Mouse (Mus musculus): ENCODE data around the gene Hadh. TPM values are rescaled to one million over a fixed set of nuclear protein-coding genes. Genes with fewer than 3 reads are reported as not detected.

Hadh gene
- polyA plus RNA-seq, 1 experiment from 2014 or later = 172 TPM

DNA sequence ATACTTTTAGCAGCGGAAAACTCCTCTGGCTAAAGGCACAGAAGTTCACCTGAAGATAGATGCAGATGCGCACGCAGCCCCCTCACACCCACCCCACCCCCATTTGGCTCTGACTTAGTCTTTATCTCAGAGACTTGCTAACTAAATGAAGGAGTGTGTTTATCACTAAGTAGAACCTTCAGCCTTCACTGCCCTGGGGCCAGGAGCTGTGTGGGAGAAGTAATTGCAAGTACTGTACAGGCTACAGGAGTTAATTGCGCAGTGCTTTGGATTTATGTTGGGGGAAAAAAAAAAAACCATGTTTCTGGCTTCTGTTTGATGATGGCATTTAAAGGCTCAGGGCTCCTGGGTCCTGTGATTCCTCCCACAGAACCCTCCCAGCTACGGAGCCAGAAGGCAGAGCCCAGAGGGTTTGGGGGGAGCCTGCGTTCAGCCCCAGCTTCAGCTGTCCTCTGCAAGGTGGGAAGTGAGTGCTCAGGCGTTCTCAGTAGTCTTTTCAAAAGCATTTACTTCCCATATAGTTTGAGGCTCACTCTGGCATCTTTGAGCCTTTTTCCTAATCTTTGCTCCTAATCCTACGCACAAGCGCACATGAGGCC is 57.7 kb downstream of the Hadh start:
- Histone ChIP-seq H3K27ac (replicated peaks) (no peak overlapping the region), H3K4me1 (replicated peaks; ENCODE audit: control insufficient read depth, insufficient read depth) (no peaks in the 10 kb centered on the region), H3K4me3 (ENCODE audit: low read depth, low read length) (no peak overlapping the region), H3K36me3 (ENCODE audit: control insufficient read depth, insufficient read depth, low read length) (no peaks in the 10 kb centered on the region), H3K9me3 (ENCODE audit: control insufficient read depth, low read length) (no peaks in the 10 kb centered on the region), H3K9ac (ENCODE audit: low read length) (no peak overlapping the region), H3K27me3 (ENCODE audit: control insufficient read depth, insufficient read depth, low read length) (no peaks in the 10 kb centered on the region), H3K4me2 (replicated peaks; ENCODE audit: low read depth) (no peak overlapping the region)
- ATAC-seq (ENCODE audit: low FRiP score, low TSS enrichment) (no peak), DNase-seq (ENCODE audit: low spot score) (no peak)
- TF ChIP-seq CTCF (IDR thresholded peaks at IDR 0.05; ENCODE audit: low read depth) (no peak), EP300 (optimal IDR thresholded peaks at IDR 0.05) (no peak)
- 76% methylated on average over 9 of the region's 9 CpGs for WGBS

DNA sequence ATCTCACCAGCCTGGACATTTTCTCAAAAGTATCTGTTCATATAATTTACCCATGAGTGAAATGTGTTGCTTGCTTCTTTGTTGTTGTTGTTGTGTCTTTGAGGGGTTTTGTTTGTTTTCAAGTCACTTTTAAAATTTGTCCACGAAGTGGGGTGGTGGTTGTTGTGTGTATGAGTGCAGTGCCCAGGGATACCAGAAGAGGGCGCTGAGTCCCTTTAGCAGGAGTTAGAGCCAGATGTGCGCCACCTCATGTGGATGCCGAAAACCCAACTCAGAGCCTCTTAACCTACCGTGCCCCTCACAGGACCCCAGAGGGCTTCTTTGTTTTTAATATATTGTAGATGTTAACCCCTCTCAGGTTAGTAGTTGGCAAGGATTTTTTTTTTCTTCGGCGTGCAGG is 59.7 kb downstream of the Hadh start:
- peak; percentile 41 for TF ChIP-seq CTCF (IDR thresholded peaks at IDR 0.05; ENCODE audit: low read depth)
- TF ChIP-seq EP300 (optimal IDR thresholded peaks at IDR 0.05) = no peak
- Histone ChIP-seq H3K9ac (ENCODE audit: low read length) (no peak overlapping the region), H3K36me3 (ENCODE audit: control insufficient read depth, insufficient read depth, low read length) (no peaks in the 10 kb centered on the region), H3K27ac (replicated peaks) (no peak overlapping the region), H3K4me3 (ENCODE audit: low read depth, low read length) (no peak overlapping the region), H3K4me1 (replicated peaks; ENCODE audit: control insufficient read depth, insufficient read depth) (no peaks in the 10 kb centered on the region), H3K27me3 (ENCODE audit: control insufficient read depth, insufficient read depth, low read length) (no peaks in the 10 kb centered on the region), H3K4me2 (replicated peaks; ENCODE audit: low read depth) (no peak overlapping the region), H3K9me3 (ENCODE audit: control insufficient read depth, low read length) (no peaks in the 10 kb centered on the region)
- WGBS = 87% methylated on average over 7 of the region's 7 CpGs
- ATAC-seq (ENCODE audit: low FRiP score, low TSS enrichment) = no peak
- no peak for DNase-seq (ENCODE audit: low spot score)

DNA sequence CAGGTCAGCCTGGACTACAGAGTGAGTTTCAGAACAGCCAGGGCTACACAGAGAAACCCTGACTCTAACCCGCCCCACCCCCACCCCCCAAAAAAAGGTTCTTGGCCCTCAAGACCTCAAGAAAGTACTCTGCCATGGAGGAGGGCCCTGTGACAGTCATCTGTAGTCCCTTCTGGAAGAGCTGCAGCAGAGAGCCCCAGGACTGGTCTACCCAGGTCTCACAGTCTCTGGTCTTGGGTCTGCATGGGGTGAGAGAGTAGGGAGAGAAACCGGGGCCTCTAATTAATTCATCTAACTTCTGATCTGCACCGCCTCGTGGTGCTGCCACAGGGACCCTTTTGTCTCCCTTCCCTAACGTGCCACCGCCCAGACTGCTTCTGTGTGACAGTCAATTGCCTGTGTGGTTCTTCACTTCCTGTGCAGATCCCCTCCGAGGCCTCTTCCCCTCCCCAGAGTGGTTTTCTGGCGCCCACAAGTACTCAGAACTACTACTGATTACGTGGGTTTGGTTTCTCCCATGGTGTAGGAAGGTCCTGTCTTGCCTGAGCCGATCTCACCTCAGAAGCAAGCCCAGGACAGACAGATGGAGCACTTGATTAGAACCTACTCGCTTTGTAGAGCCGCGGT is 63.5 kb downstream of the Hadh start:
- no peak for TF ChIP-seq EP300 (optimal IDR thresholded peaks at IDR 0.05)
- H3K9me3 ChIP-seq (ENCODE audit: control insufficient read depth, low read length) = no peaks in the 10 kb centered on the region
- no peak overlapping the region for H3K4me3 ChIP-seq (ENCODE audit: low read depth, low read length)
- no peaks in the 10 kb centered on the region for H3K4me1 ChIP-seq (replicated peaks; ENCODE audit: control insufficient read depth, insufficient read depth)
- ATAC-seq (ENCODE audit: low FRiP score, low TSS enrichment) = no peak
- 68% methylated on average over 13 of the region's 13 CpGs for WGBS
- no peaks in the 10 kb centered on the region for H3K36me3 ChIP-seq (ENCODE audit: control insufficient read depth, insufficient read depth, low read length)
- no peak overlapping the region for H3K27ac ChIP-seq (replicated peaks)
- no peak for DNase-seq (ENCODE audit: low spot score)
- no peaks in the 10 kb centered on the region for H3K27me3 ChIP-seq (ENCODE audit: control insufficient read depth, insufficient read depth, low read length)
- no peak overlapping the region for H3K4me2 ChIP-seq (replicated peaks; ENCODE audit: low read depth)
- H3K9ac ChIP-seq (ENCODE audit: low read length) = no peak overlapping the region

DNA sequence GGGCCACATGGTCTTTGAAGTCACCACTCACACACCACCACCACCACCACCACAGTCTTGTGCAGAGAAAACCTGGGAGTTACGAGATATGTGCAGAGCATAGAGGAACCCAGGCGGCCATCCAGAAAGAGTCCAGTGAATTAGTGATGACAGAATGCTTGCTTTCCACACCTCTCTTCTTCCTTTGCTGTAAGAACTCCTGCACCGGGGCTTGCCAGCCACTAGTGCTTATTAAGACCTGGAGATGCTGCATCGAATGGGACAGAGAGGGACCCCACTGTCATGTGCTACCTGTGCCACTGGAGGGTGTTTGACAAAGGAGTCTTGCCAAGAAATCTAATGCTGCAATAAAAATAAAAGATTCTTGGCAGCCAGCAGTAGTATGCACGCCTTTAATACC is 64.1 kb downstream of the Hadh start:
- DNase-seq (ENCODE audit: low spot score) (no peak), ATAC-seq (ENCODE audit: low FRiP score, low TSS enrichment) (no peak)
- TF ChIP-seq EP300 (optimal IDR thresholded peaks at IDR 0.05) = no peak
- no peak for TF ChIP-seq CTCF (IDR thresholded peaks at IDR 0.05; ENCODE audit: low read depth)
- no peaks in the 10 kb centered on the region for H3K9me3 ChIP-seq (ENCODE audit: control insufficient read depth, low read length)
- no peaks in the 10 kb centered on the region for H3K4me1 ChIP-seq (replicated peaks; ENCODE audit: control insufficient read depth, insufficient read depth)
- no peaks in the 10 kb centered on the region for H3K36me3 ChIP-seq (ENCODE audit: control insufficient read depth, insufficient read depth, low read length)
- no peak overlapping the region for H3K4me2 ChIP-seq (replicated peaks; ENCODE audit: low read depth)
- H3K27ac ChIP-seq (replicated peaks) = no peak overlapping the region
- no peak overlapping the region for H3K9ac ChIP-seq (ENCODE audit: low read length)
- 68% methylated on average over 5 of the region's 5 CpGs for WGBS
- no peaks in the 10 kb centered on the region for H3K27me3 ChIP-seq (ENCODE audit: control insufficient read depth, insufficient read depth, low read length)
- H3K4me3 ChIP-seq (ENCODE audit: low read depth, low read length) = no peak overlapping the region

DNA sequence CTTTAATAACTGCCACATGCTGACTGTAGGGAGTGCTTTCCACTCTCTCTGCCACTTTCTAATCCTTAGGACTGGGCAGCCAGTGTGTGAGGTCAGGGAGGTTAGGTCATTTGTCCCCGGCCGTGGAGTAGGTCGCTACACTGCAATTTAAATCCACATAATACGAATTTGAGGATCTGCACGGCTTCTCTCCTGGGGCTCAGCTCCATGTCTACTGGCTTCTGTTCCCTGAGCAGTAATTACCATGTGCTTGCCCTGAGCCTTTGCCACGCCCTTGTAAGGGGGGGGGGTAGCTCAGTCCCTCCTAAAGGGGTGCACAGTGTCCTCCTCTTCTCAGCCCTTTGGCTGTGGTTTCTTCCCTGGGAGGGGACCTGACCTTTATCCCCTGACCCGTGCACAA is 69.6 kb downstream of the Hadh start:
- WGBS = 54% methylated on average over 7 of the region's 7 CpGs
- no peak for TF ChIP-seq CTCF (IDR thresholded peaks at IDR 0.05; ENCODE audit: low read depth)
- no peak for TF ChIP-seq EP300 (optimal IDR thresholded peaks at IDR 0.05)
- Histone ChIP-seq H3K9me3 (ENCODE audit: control insufficient read depth, low read length) (no peaks in the 10 kb centered on the region), H3K4me3 (ENCODE audit: low read depth, low read length) (no peak overlapping the region), H3K36me3 (ENCODE audit: control insufficient read depth, insufficient read depth, low read length) (no peaks in the 10 kb centered on the region), H3K27ac (replicated peaks) (no peak overlapping the region), H3K27me3 (ENCODE audit: control insufficient read depth, insufficient read depth, low read length) (no peaks in the 10 kb centered on the region), H3K4me2 (replicated peaks; ENCODE audit: low read depth) (no peak overlapping the region), H3K4me1 (replicated peaks; ENCODE audit: control insufficient read depth, insufficient read depth) (no peaks in the 10 kb centered on the region), H3K9ac (ENCODE audit: low read length) (no peak overlapping the region)
- ATAC-seq (ENCODE audit: low FRiP score, low TSS enrichment) = no peak
- no peak for DNase-seq (ENCODE audit: low spot score)

DNA sequence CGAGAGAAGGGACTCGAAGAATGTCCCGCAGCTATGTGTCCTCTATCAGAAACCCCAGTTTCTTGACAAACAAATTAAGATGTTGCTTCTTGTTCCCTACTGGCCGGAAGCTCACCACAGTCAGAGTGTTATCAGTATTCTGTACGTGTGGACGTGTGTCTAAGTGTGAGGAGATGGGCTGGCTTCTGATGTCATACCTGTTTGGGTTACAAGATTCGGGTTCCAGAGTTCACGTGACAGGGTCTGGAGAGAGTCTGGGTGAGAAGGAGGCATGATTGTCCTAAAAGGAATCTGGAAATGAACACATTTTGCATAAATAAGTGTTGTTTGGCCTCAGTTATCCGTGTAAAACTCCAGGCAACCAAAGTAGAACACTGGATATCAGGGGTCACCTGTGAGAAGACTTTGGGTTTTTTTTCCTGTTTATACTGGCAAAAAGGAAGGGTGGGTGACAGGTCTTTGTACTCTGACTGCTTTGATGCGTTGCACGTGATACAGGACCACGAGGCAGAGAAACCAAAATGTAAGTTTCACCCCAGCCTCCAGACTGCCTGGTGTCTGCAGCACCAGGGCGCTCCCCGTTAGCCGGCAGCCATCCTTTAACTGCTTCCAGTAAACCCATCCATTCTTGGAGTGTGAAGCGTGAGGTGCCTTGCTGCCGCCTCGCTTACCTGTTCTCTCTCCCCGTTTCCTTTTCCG is 72.2 kb downstream of the Hadh start:
- no peak overlapping the region for H3K9ac ChIP-seq (ENCODE audit: low read length)
- no peaks in the 10 kb centered on the region for H3K4me1 ChIP-seq (replicated peaks; ENCODE audit: control insufficient read depth, insufficient read depth)
- TF ChIP-seq EP300 (optimal IDR thresholded peaks at IDR 0.05) = no peak
- TF ChIP-seq CTCF (IDR thresholded peaks at IDR 0.05; ENCODE audit: low read depth) = no peak
- ATAC-seq (ENCODE audit: low FRiP score, low TSS enrichment) (no peak), DNase-seq (ENCODE audit: low spot score) (no peak)
- no peak overlapping the region for H3K4me3 ChIP-seq (ENCODE audit: low read depth, low read length)
- H3K36me3 ChIP-seq (ENCODE audit: control insufficient read depth, insufficient read depth, low read length) = no peaks in the 10 kb centered on the region
- no peak overlapping the region for H3K27ac ChIP-seq (replicated peaks)
- H3K4me2 ChIP-seq (replicated peaks; ENCODE audit: low read depth) = no peak overlapping the region
- WGBS = 72% methylated on average over 20 of the region's 20 CpGs
- H3K9me3 ChIP-seq (ENCODE audit: control insufficient read depth, low read length) = no peaks in the 10 kb centered on the region
- H3K27me3 ChIP-seq (ENCODE audit: control insufficient read depth, insufficient read depth, low read length) = no peaks in the 10 kb centered on the region
